Mouse (Mus musculus) MEL (cell line): ENCODE results near the gene Camta1. TPM values are rescaled to one million over a fixed set of nuclear protein-coding genes. Genes with fewer than 3 reads are reported as not detected.

ENCODE experiments used
- DNase-seq: peaks from one replicate; pipeline ENCODE4 v3.0.0; 2011; ENCODE audit warnings: low read depth, low spot score
- H3K27ac ChIP-seq: 2 replicates; pipeline ENCODE4 v1.5.1; 2012; ENCODE audit warnings: low read depth, mild to moderate bottlenecking, control low read depth, low read length, moderate library complexity; ENCODE audit not compliant: control insufficient read depth
- H3K27me3 ChIP-seq, 2 experiments: fragments of 150-350 bp in 1 of 2; sonication (generic) in 1 of 2; 2 replicates each; pipeline ENCODE4 v1.6.1; 2012; ENCODE audit warnings: low read length in 2 of 2, mild to moderate bottlenecking in 2 of 2, improper control_type of control experiment in 1 of 2, moderate library complexity in 1 of 2; ENCODE audit not compliant: insufficient read depth in 2 of 2, control insufficient read depth in 1 of 2
- H3K36me3 ChIP-seq, 2 experiments: 2 replicates each; pipeline ENCODE4 v1.6.1; 2012 to 2014; ENCODE audit warnings: low read length in 2 of 2, improper control_type of control experiment in 1 of 2, inconsistent platforms in 1 of 2, mild to moderate bottlenecking in 1 of 2; ENCODE audit not compliant: insufficient read depth in 2 of 2, control insufficient read depth in 1 of 2
- H3K4me1 ChIP-seq, 2 experiments: fragments of 150-350 bp in 1 of 2; sonication (generic) in 1 of 2; 2 replicates each; pipeline ENCODE4 v1.6.1; 2012; ENCODE audit warnings: low read length in 2 of 2, improper control_type of control experiment in 1 of 2, mild to moderate bottlenecking in 1 of 2; ENCODE audit not compliant: insufficient read depth in 2 of 2, control insufficient read depth in 1 of 2
- H3K4me3 ChIP-seq, 2 experiments: fragments of 150-350 bp in 1 of 2; sonication (generic) in 1 of 2; 2 replicates each; pipeline ENCODE4 v1.5.1; 2012; ENCODE audit warnings: low read depth in 2 of 2, low read length in 2 of 2, mild to moderate bottlenecking in 2 of 2, moderate library complexity in 2 of 2, control low read depth in 1 of 2, improper control_type of control experiment in 1 of 2; ENCODE audit not compliant: control insufficient read depth in 1 of 2, insufficient read depth in 1 of 2
- H3K79me2 ChIP-seq: 2 replicates; pipeline ENCODE4 v1.6.1; 2012; ENCODE audit warnings: mild to moderate bottlenecking, low read length, moderate library complexity; ENCODE audit not compliant: control insufficient read depth, poor library complexity, insufficient read depth
- H3K9ac ChIP-seq: 2 replicates; pipeline ENCODE4 v1.6.1; 2012; ENCODE audit warnings: low read depth, mild to moderate bottlenecking, control low read depth, low read length, moderate library complexity; ENCODE audit not compliant: control insufficient read depth, poor library complexity, severe bottlenecking
- H3K9me3 ChIP-seq: fragments of 150-350 bp; sonication (generic); replicated peaks from 2 replicates; pipeline ENCODE4 v1.6.1; 2012; ENCODE audit warnings: mild to moderate bottlenecking, low read length, improper control_type of control experiment, moderate library complexity; ENCODE audit not compliant: insufficient read depth
- BHLHE40 ChIP-seq: IDR thresholded peaks from 2 replicates; pipeline ENCODE4 v1.6.1; 2012; ENCODE audit warnings: low read depth, mild to moderate bottlenecking, inconsistent platforms, low read length, improper control_type of control experiment, borderline replicate concordance
- GABPA ChIP-seq: IDR thresholded peaks from 2 replicates; pipeline ENCODE4 v1.6.1; 2012; ENCODE audit warnings: low read depth, mild to moderate bottlenecking, inconsistent platforms, low read length, improper control_type of control experiment, moderate library complexity
- GATA1 ChIP-seq: IDR thresholded peaks from 2 replicates; pipeline ENCODE4 v1.6.1; 2011; ENCODE audit warnings: low read depth, low read length, improper control_type of control experiment
- JUND ChIP-seq: IDR thresholded peaks from 2 replicates; pipeline ENCODE4 v1.6.1; 2011; ENCODE audit warnings: low read depth, mild to moderate bottlenecking, improper control_type of control experiment, low read length
- MAX ChIP-seq: IDR thresholded peaks from 2 replicates; pipeline ENCODE4 v1.6.1; 2011; ENCODE audit warnings: low read length, improper control_type of control experiment
- MEF2A ChIP-seq: IDR thresholded peaks from 2 replicates; pipeline ENCODE4 v1.6.1; 2014; ENCODE audit warnings: low read depth, mild to moderate bottlenecking, inconsistent platforms, low read length, improper control_type of control experiment; ENCODE audit not compliant: poor library complexity, insufficient replicate concordance, severe bottlenecking; ENCODE audit errors: extremely low read depth
- MXI1 ChIP-seq: IDR thresholded peaks from 2 replicates; pipeline ENCODE4 v1.6.1; 2011; ENCODE audit warnings: mild to moderate bottlenecking, low read depth, low read length, improper control_type of control experiment
- MYB ChIP-seq: IDR thresholded peaks from 2 replicates; pipeline ENCODE4 v1.6.1; 2011; ENCODE audit warnings: mild to moderate bottlenecking, low read depth, low read length, improper control_type of control experiment
- MYC ChIP-seq: IDR thresholded peaks from 2 replicates; pipeline ENCODE4 v1.6.1; 2011; ENCODE audit warnings: low read depth, mild to moderate bottlenecking, low read length, improper control_type of control experiment, moderate library complexity
- NELFE ChIP-seq: IDR thresholded peaks from 2 replicates; pipeline ENCODE4 v1.6.1; 2011; ENCODE audit warnings: low read depth, low read length, improper control_type of control experiment
- NRF1 ChIP-seq: IDR thresholded peaks from 2 replicates; pipeline ENCODE4 v1.6.1; 2014; ENCODE audit warnings: low read depth, mild to moderate bottlenecking, inconsistent platforms, low read length, improper control_type of control experiment, moderate library complexity; ENCODE audit not compliant: poor library complexity, insufficient read depth, severe bottlenecking
- POLR2AphosphoS5 ChIP-seq: IDR thresholded peaks from 2 replicates; pipeline ENCODE4 v1.6.1; 2012; ENCODE audit warnings: low read depth, borderline replicate concordance, mild to moderate bottlenecking, inconsistent platforms, low read length, moderate library complexity, mixed read lengths
- RCOR1 ChIP-seq: IDR thresholded peaks from 2 replicates; pipeline ENCODE4 v1.6.1; 2012; ENCODE audit warnings: low read depth, mild to moderate bottlenecking, inconsistent platforms, low read length, improper control_type of control experiment
- SIN3A ChIP-seq: IDR thresholded peaks from 2 replicates; pipeline ENCODE4 v1.6.1; 2012; ENCODE audit warnings: low read length, improper control_type of control experiment, inconsistent platforms
- SMC3 ChIP-seq: IDR thresholded peaks from 2 replicates; pipeline ENCODE4 v1.6.1; 2011; ENCODE audit warnings: low read depth, low read length, improper control_type of control experiment
- TAL1 ChIP-seq: IDR thresholded peaks from 2 replicates; pipeline ENCODE4 v1.6.1; 2012; ENCODE audit warnings: mild to moderate bottlenecking, inconsistent platforms, low read length, moderate library complexity, mixed read lengths
- UBTF ChIP-seq: IDR thresholded peaks from 2 replicates; pipeline ENCODE4 v1.6.1; 2012; ENCODE audit warnings: low read depth, mild to moderate bottlenecking, inconsistent platforms, low read length, improper control_type of control experiment, moderate library complexity, borderline replicate concordance; ENCODE audit not compliant: insufficient read depth
- ZKSCAN1 ChIP-seq: IDR thresholded peaks from 2 replicates; pipeline ENCODE4 v1.6.1; 2012; ENCODE audit warnings: low read depth, mild to moderate bottlenecking, inconsistent platforms, low read length, improper control_type of control experiment, moderate library complexity
- ZNF384 ChIP-seq: IDR thresholded peaks from 2 replicates; pipeline ENCODE4 v1.6.1; 2012; ENCODE audit warnings: low read depth, mild to moderate bottlenecking, inconsistent platforms, low read length, improper control_type of control experiment
- polyA plus RNA-seq, 2 experiments: library from polyadenylated mRNA; stranded (reverse) in 1 of 2; unstranded in 1 of 2; fragments of >175 nt in 1 of 2; fragments of >200 nt in 1 of 2; gene quantifications; 2 replicates each; pipeline versions ENCODE4 v1.2.1 to v1.2.4; 2012; ENCODE audit warnings: low replicate concordance in 2 of 2, low read depth in 1 of 2; ENCODE audit not compliant: insufficient read length in 2 of 2, insufficient read depth in 1 of 2, missing spikeins in 1 of 2
- total RNA-seq: library from RNA; depleted of rRNA; stranded (reverse); fragments of 300-350 nt; gene quantifications from 2 replicates; pipeline ENCODE4 v1.2.3, GENCODE M21; 2012

Camta1 gene
- total and polyA plus RNA-seq, 3 experiments, result 28.2 to 87.5 TPM; not detected in 1

- Histone ChIP-seq H3K4me3 (no peak overlapping the region), H3K36me3 (no peaks in the 10 kb centered on the region), H3K79me2 (no peaks in the 10 kb centered on the region), H3K4me1 (no peaks in the 10 kb centered on the region), H3K27me3 (no peaks in the 10 kb centered on the region), H3K9me3 (no peaks in the 10 kb centered on the region), H3K27ac (no peak overlapping the region), H3K9ac (no peak overlapping the region)
- no peak for DNase-seq
- TF ChIP-seq JUND (no peak), NELFE (no peak)
Measured at GRCm38 (mm10) chr4:151344811-151345210, 516.9 kb downstream of the Camta1 start.

GRCm38 (mm10) chr4:151339421-151339820 lies 522.3 kb downstream of the Camta1 start:
- Histone ChIP-seq H3K9ac (no peak overlapping the region), H3K4me3 (no peak overlapping the region), H3K36me3 (no peaks in the 10 kb centered on the region), H3K79me2 (no peaks in the 10 kb centered on the region), H3K4me1 (no peaks in the 10 kb centered on the region), H3K27me3 (no peaks in the 10 kb centered on the region; a peak in 1 of 4 replicates), H3K9me3 (no peaks in the 10 kb centered on the region), H3K27ac (no peak overlapping the region)
- TF ChIP-seq ZNF384 (no peak), POLR2AphosphoS5 (no peak), MYC (no peak), NRF1 (no peak), MAX (no peak), MEF2A (no peak)
- no peak for DNase-seq

DNA sequence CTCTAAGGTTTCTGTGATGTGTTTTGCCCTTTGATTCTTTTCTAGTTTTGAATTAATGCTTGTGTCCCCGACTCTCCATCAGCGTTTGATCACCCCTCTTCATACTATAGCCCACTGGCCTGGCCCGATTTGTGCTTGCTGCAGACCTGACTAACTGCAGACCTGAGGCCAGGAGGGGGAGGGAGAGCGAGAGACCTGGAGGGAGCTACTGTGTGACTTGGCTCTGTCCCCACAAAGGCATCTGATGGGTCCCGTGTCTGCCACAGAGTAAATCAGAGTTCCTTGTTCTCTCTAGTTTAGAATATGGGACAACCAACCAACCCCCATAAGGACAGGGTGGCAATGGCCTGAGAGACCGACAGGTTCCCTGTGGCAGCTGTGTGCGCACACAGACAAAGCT lies 522.7 kb downstream of the Camta1 start:
- no peak overlapping the region for H3K4me3 ChIP-seq
- H3K27me3 ChIP-seq, result no peaks in the 10 kb centered on the region; a peak in 1 of 4 replicates
- H3K9ac ChIP-seq, result no peak overlapping the region
- H3K36me3 ChIP-seq, result no peaks in the 10 kb centered on the region
- no peaks in the 10 kb centered on the region for H3K9me3 ChIP-seq
- no peaks in the 10 kb centered on the region for H3K79me2 ChIP-seq
- TF ChIP-seq GABPA (no peak), POLR2AphosphoS5 (no peak), UBTF (no peak), SMC3 (no peak), MYB (no peak), JUND (no peak), MXI1 (no peak), SIN3A (no peak), BHLHE40 (no peak), ZNF384 (no peak), GATA1 (no peak), TAL1 (no peak), RCOR1 (no peak), ZKSCAN1 (no peak)
- no peak overlapping the region for H3K27ac ChIP-seq
- no peaks in the 10 kb centered on the region for H3K4me1 ChIP-seq
- DNase-seq, result no peak
